Mouse (Mus musculus) C2C12 (cell line): ENCODE data around the gene Kif11.

Source experiments
- CTCF ChIP-seq: IDR thresholded peaks from one replicate; pipeline ENCODE4 v1.5.1; 2011; ENCODE audit not compliant: control insufficient read depth, insufficient read depth, insufficient read length
- MAX ChIP-seq: IDR thresholded peaks from one replicate; pipeline ENCODE4 v1.6.1; 2011; ENCODE audit warnings: mild to moderate bottlenecking, control low read depth
- USF1 ChIP-seq: IDR thresholded peaks from one replicate; pipeline ENCODE4 v1.6.1; 2011; ENCODE audit warnings: low read depth, mild to moderate bottlenecking, control low read depth, moderate library complexity

- TF ChIP-seq USF1 (no peak), CTCF (no peak), MAX (no peak)
These were observed 92.8 kb downstream of the Kif11 start for GRCm38 (mm10) chr19:37468841-37469566.
